Mouse (Mus musculus) CD4-positive naive resting alpha-beta T cell, adult 76 days (primary cell): ENCODE data around the gene Cnot3. TPM values are rescaled to one million over a fixed set of nuclear protein-coding genes. Genes with fewer than 3 reads are reported as not detected.

ENCODE experiments used
- total RNA-seq: library from RNA; stranded (reverse); gene quantifications from one replicate; pipeline ENCODE4 v1.2.4, GENCODE M21; 2023

The Cnot3 gene
- total RNA-seq = 93.5 TPM

GRCm38 (mm10) chr7:3644672-3645487, at the start of gene Cnot3:
TSS of gene Cnot3 (plus strand) at chr7:3645268.

GRCm38 (mm10) chr7:3616057-3616388, 29.0 kb upstream of the Cnot3 start, which contains the start of gene Oscar:
TSS of gene Oscar (minus strand) at chr7:3616157.

DNA sequence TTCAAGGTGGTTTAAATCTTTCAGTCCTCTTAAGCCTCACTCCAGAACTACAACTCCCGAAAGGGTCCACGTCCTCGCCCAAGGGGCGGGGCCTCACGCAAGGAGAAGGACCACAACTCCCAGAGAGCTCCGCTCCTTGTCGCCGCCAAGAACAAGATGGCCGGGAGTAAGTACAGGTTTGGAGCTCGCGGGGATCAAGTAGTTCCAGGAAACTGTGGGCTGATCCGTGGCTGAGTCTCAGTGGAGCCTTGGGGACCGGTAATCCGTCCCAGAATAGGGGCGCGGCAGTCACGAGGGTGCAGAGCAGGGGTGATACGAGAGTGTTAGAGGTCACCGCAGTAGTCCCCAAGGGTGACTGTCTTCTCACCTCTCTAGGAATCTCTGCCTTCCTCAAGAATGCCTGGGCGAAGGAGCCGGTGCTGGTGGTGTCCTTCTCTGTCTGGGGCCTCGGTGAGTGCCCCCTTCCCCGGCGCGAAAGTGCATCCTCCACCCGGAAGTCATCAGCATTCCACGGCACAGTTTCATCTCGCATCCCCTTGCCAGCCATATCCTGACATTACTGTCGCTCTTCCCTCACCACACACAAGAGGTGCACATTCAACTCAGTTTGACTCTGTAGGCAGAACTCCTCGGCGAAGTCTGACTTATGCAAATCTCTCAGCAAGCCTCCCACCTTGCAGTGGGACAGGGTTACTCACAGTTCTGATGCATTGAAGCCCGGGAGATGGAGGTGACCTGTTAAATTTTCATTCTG, 27.6 kb upstream of the Cnot3 start, which contains the start of gene Ndufa3:
Gene Ndufa3, plus strand, starts transcription at position 132 of the 754 bp plus-strand sequence.

DNA sequence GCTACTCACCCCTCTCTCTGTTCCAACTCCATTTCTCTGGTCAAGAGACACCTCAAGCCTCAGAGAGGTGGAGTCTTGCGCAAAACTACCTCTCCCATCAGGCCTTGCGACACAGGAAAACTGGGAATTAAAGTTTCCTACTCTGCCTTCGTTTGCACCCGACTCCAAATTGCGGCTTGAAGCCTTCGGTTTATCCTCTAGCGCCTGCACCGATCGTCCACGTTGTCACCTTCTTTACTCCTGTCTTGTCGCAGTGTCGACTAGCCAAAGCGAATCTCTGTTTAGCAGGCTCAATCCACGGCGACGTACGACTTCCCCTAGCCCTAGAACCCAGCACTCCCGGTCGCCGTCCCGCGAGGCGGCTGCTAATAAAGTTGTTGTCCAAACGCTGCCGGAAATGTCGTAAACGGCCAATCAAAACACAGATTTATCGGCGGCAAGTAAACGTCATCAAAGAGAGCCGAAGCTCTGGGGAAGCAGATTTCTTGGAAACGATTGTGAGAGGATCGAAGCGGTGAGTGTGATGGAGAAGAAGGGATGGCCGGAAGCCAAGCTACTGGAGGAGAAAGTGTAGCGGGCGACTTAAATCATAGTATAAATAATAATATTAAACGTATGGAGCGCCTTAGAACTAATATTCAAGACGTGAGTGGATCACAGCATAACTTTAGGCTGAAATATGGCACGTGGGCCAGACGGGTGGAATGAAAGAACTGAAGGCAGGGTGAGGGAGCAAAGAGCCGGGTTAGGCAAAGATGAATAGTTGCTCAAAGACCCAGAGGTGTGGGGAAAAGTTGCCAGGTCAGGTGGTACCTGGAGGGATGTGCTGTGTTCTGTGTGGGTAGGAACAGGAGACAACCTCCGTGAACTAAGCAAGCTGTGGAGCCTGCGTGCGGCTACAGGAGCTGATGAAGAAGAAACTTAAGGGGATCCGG, 15.3 kb upstream of the Cnot3 start, which contains the start of the genes Tfpt and Prpf31:
Gene Tfpt, minus strand, starts transcription at position 387 of the 935 bp plus-strand sequence.
Gene Prpf31, plus strand, starts transcription at position 443 of the 935 bp plus-strand sequence.

DNA sequence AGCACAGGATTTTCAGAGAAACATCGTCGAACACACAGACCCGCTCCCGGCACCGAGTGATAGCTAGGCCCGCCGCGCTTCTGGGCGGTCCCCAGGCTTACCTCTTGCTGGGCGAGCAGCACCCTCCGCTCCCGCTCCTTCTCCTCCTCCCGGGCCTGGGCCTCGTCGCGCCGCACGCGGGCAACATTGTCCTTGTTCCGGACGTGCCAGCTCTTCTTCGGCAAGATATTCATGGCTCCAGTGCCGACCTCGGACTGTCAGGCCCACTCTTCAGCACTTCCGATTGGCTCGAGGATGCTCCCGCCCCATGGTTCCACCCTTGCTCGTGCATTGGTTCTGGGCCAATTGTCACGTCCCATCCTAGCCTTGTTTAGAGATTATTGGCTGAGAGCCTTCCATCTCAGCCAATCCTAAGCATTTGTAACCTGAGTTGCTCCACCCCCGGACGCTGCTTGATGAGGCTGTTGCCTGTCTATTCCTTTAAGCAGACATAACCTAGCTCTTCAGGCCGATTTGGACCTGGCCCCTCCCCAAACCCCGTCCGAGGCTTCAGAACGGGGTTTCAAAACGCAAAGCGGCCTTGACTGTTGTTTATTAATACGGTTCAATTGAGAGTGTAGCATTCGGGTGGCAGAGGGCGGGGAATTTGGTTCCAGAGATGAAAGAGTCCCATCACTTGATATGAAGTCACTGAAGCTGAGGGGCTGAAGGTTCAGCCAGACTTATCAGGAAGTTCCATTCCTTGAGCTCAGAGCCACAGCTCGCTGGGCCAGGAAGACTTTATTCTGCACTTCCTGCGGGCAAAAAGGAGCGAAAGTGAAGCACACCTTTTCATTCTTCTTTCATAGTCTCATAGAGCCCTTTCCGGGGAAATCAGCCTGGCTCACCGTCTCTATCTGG, 20.4 kb downstream of the Cnot3 start, which contains the start of gene Leng1:
Gene Leng1, minus strand, starts transcription at position 626 of the 900 bp plus-strand sequence.

DNA sequence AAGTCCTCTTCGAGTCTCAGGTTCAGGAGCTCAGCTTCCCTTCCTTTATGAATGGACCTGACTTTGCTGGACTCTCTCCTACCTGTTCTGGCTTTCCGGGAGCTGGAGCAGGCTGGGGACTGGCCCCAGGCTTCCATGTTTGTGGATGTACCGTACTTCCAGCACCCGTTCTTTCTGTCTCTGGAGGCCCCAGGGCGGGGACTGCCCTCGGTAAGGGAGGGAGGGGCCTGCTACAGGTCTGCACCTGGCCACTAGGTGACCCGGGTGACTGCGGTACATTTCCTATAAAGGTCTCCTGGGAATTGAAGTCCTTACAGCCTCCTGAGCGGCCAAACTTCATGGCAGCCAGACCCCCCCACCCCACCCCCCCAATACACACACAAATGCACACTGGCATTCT, 32.3 kb downstream of the Cnot3 start, which contains the start of gene Tmc4:
Gene Tmc4, minus strand, starts transcription at position 212 of the 400 bp plus-strand sequence.

GRCm38 (mm10) chr7:3692382-3692986, 47.4 kb downstream of the Cnot3 start, which contains the start of gene Tsen34:
TSS of gene Tsen34 (plus strand) at chr7:3692863.

DNA sequence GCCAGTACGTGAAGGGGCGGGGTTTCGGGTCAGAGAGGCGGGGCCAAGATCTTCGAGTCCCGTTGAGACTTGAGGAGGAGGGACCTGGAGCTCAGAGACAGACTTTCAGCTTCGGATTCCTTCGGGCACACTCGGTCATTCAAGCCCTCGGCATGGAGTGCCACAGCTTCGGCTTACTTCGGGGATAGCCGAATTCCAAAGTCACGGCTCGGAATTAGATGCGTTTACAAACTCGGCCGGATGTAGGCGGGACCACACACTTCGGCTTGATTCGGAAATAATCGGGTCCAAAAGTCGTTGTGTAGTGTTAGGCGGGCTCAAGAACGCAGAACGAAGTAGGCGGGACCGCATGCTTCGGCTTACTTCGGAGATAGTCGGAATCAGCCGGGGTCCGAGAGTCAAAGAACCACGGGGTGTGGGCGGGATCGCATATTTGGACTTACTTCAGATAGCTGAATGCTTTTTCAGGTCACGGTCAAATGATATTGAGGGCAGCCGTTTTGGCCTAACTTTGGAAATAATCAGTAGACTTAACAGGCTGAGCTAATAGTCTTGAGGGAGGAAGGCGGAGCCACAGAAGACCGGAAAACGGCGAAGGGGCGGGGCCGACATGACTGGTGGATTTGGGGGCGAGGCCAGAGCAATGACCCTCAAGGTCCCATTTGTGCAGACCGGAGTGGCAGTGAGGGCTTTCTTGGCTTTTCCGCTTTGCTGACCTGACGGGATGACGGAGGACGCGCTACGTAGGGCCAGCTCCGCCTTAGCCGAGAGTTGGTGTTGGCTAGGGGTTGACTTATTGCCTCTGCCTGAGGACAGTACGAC, 48.1 kb downstream of the Cnot3 start, which contains the start of gene Mboat7:
Gene Mboat7, minus strand, starts transcription at position 537 of the 822 bp plus-strand sequence.

GRCm38 (mm10) chr7:3703879-3704441, 58.9 kb downstream of the Cnot3 start, which contains the start of gene Rps9:
TSS of gene Rps9 (plus strand) at chr7:3703993.

Other genes starting within 250 kb of the Cnot3 start
- not detected for gene Cacng6, start 221.1 kb upstream of the Cnot3 start, total RNA-seq
- not detected for gene Tarm1, start 142.6 kb upstream of the Cnot3 start, total RNA-seq
- not detected for gene Oscar, start 29.1 kb upstream of the Cnot3 start, total RNA-seq
- gene Ndufa3, start 27.9 kb upstream of the Cnot3 start, total RNA-seq = 289 TPM
- gene Tfpt, start 15.3 kb upstream of the Cnot3 start, total RNA-seq = 16.7 TPM
- 47.6 TPM for gene Prpf31, start 15.3 kb upstream of the Cnot3 start, total RNA-seq
- gene Leng1, start 20.6 kb downstream of the Cnot3 start, total RNA-seq = 11.0 TPM
- 10.1 TPM for gene Tmc4, start 32.3 kb downstream of the Cnot3 start, total RNA-seq
- gene Tsen34, start 47.6 kb downstream of the Cnot3 start, total RNA-seq = 18.5 TPM
- gene Mboat7, start 48.3 kb downstream of the Cnot3 start, total RNA-seq = 66.9 TPM
- 2,567 TPM for gene Rps9, start 58.7 kb downstream of the Cnot3 start, total RNA-seq
- 7.3 TPM for gene Pirb, start 75.1 kb downstream of the Cnot3 start, total RNA-seq
- gene Gm15448, start 180.4 kb downstream of the Cnot3 start, total RNA-seq = 0.79 TPM
- gene Pira2, start 199.8 kb downstream of the Cnot3 start, total RNA-seq = 1.8 TPM